Mouse (Mus musculus) forebrain, postnatal 0 days (tissue): ENCODE measurements around the gene Dnal1. TPM values are rescaled to one million over a fixed set of nuclear protein-coding genes. Genes with fewer than 3 reads are reported as not detected.

Experiments
- ATAC-seq: fragments of 200-750 bp; cut with Nextera tagmentation; 2 replicates; pipeline ENCODE4 v1.8.0; 2017; ENCODE audit warnings: mild to moderate bottlenecking, moderate library complexity
- DNase-seq: peaks from one replicate; pipeline ENCODE4 v3.0.0-alpha.2; 2015
- H3K27ac ChIP-seq: fragments of 300-500 bp; sonication (generic); 2 replicates; pipeline ENCODE4 v1.5.1; 2014; ENCODE audit warnings: low read depth, mild to moderate bottlenecking, antibody characterized with exemption, low read length, moderate library complexity, mixed read lengths
- H3K27me3 ChIP-seq: fragments of 300-500 bp; sonication (generic); 2 replicates; pipeline ENCODE4 v1.6.1; 2014; ENCODE audit warnings: mild to moderate bottlenecking, low read length, mixed read lengths; ENCODE audit not compliant: insufficient read depth
- H3K36me3 ChIP-seq: fragments of 300-500 bp; sonication (generic); 2 replicates; pipeline ENCODE4 v1.6.1; 2014; ENCODE audit warnings: mild to moderate bottlenecking, moderate library complexity; ENCODE audit not compliant: insufficient read depth
- H3K4me1 ChIP-seq: fragments of 300-500 bp; sonication (generic); 2 replicates; pipeline ENCODE4 v1.6.1; 2014; ENCODE audit warnings: antibody characterized with exemption; ENCODE audit not compliant: insufficient read depth
- H3K4me2 ChIP-seq: fragments of 300-500 bp; sonication (generic); 2 replicates; pipeline ENCODE4 v1.6.1; 2014; ENCODE audit warnings: low read depth, mild to moderate bottlenecking, moderate library complexity
- H3K4me3 ChIP-seq: fragments of 300-500 bp; sonication (generic); 2 replicates; pipeline ENCODE4 v1.5.1; 2014; ENCODE audit warnings: low read depth, low read length, mixed read lengths
- H3K9ac ChIP-seq: fragments of 300-500 bp; sonication (generic); 2 replicates; pipeline ENCODE4 v1.6.1; 2014; ENCODE audit warnings: mild to moderate bottlenecking
- H3K9me3 ChIP-seq: fragments of 300-500 bp; sonication (generic); 2 replicates; pipeline ENCODE4 v1.6.1; 2016; ENCODE audit warnings: low read length
- CTCF ChIP-seq: sonication (generic); IDR thresholded peaks from 2 replicates; pipeline ENCODE4 v1.5.1; 2016; ENCODE audit warnings: antibody characterized with exemption, control low read depth, low read depth
- WGBS: fragments of 180-500 bp; shearing (Covaris S2); extraction: QIAGEN DNeasy Blood & Tissue Kit; methylation state at CpG from one replicate; pipeline ENCODE4 v1.1.7; 2014; 5-methylcytosine and 5-hydroxymethylcytosine counted together
- polyA plus RNA-seq: library from polyadenylated mRNA; unstranded; fragments of >200 nt; fragmentation: Nextera tagmentation; extraction: Ambion mirVana; gene quantifications from 2 replicates; pipeline ENCODE4 v1.2.1, GENCODE M21; 2015
- total RNA-seq: library from RNA; depleted of rRNA; stranded (reverse); fragments of >200 nt; gene quantifications from 2 replicates; pipeline ENCODE4 v1.2.3, GENCODE M21; 2014

Dnal1 gene
- total and polyA plus RNA-seq, 2 experiments from 2014 or later = 13.5 to 20.3 TPM

DNA sequence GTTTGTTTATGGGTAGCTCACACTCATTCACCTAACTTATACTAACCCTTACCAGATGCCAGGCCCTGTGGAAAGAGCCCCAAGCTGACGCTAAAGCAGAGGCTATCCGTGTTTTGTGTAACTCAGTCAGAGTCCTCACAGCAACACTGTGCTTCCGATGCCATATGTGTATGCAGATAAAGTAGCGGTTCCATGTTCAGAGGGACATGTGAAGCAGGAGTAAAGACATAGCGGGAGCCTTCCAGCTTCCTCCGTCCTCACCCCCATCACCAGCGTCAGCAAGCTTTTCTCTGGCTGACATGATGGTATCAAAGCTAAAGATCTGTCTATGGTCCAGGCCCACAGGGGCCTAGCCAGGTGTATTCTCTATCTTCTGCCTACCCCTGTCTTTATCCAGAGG is 77.0 kb downstream of the Dnal1 start:
- TF ChIP-seq CTCF = no peak
- Histone ChIP-seq H3K27me3 (no peaks in the 10 kb centered on the region), H3K9me3 (no peaks in the 10 kb centered on the region), H3K4me1 (peaks cover 27% of the 10 kb centered on the region), H3K9ac (no peak overlapping the region), H3K36me3 (no peaks in the 10 kb centered on the region), H3K27ac (no peak overlapping the region), H3K4me2 (peak overlapping the region; percentile 97), H3K4me3 (no peak overlapping the region)
- 45% methylated on average over 7 of the region's 7 CpGs for WGBS
- ATAC-seq (no peak), DNase-seq (no peak)

DNA sequence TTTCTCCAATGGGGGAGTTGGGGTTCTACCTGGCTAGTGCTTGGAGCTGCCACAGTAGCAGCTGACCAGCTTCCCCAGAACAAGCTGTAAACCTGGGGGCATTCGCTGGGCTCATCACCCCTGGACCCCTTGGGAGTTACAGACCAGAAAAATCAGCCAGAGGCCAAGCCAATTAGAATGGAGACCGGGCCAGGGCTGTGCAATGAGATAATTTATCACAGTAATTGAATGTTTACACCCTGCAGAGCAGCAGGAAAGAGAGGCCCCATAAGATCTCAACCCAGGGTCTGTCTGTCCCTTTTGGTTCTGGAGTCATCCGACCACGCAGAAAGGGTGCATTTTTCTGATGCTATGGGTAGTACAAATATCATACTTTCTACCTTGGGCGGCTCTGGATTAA is 77.6 kb downstream of the Dnal1 start:
- Histone ChIP-seq H3K36me3 (no peaks in the 10 kb centered on the region), H3K27ac (no peak overlapping the region), H3K4me3 (peak overlapping the region; percentile 78), H3K4me1 (peaks cover 27% of the 10 kb centered on the region), H3K9ac (peak overlapping the region; percentile 79), H3K9me3 (no peaks in the 10 kb centered on the region), H3K4me2 (peak overlapping the region; percentile 97), H3K27me3 (no peaks in the 10 kb centered on the region)
- DNase-seq (no peak), ATAC-seq (no peak)
- WGBS = 20% methylated on average over 5 of the region's 5 CpGs
- no peak for TF ChIP-seq CTCF

DNA sequence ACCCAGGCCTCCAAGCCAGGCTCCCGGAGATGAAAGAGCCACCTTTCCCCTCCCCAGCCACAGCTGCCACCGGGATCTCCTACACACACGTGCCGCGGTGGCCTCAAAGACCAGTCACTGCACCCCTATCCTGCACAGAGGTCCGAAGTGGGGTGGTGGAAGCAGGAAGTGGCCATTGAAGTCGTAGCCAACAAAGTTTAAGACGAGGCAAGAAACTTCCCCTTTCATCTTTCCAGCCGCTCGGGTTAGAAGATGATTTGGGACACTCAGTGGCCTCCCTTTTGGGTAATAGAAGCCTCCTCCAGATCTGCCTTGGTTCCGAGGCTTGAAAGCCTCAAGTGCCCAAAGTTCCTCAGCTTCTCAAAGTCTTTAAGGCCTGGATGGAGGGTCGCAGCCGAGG is 78.1 kb downstream of the Dnal1 start:
- WGBS = 2% methylated on average over 13 of the region's 13 CpGs
- H3K9ac ChIP-seq = peak overlapping the region; percentile 79
- peak overlapping the region; percentile 78 for H3K4me3 ChIP-seq
- peak overlapping the region; percentile 95; the same call in 1 of the 2 replicates for H3K27ac ChIP-seq
- ATAC-seq = no peak
- H3K4me1 ChIP-seq = peaks cover 27% of the 10 kb centered on the region
- DNase-seq = no peak
- no peak for TF ChIP-seq CTCF
- H3K9me3 ChIP-seq = no peaks in the 10 kb centered on the region
- H3K4me2 ChIP-seq = peak overlapping the region; percentile 97
- H3K27me3 ChIP-seq = no peaks in the 10 kb centered on the region
- H3K36me3 ChIP-seq = no peaks in the 10 kb centered on the region

DNA sequence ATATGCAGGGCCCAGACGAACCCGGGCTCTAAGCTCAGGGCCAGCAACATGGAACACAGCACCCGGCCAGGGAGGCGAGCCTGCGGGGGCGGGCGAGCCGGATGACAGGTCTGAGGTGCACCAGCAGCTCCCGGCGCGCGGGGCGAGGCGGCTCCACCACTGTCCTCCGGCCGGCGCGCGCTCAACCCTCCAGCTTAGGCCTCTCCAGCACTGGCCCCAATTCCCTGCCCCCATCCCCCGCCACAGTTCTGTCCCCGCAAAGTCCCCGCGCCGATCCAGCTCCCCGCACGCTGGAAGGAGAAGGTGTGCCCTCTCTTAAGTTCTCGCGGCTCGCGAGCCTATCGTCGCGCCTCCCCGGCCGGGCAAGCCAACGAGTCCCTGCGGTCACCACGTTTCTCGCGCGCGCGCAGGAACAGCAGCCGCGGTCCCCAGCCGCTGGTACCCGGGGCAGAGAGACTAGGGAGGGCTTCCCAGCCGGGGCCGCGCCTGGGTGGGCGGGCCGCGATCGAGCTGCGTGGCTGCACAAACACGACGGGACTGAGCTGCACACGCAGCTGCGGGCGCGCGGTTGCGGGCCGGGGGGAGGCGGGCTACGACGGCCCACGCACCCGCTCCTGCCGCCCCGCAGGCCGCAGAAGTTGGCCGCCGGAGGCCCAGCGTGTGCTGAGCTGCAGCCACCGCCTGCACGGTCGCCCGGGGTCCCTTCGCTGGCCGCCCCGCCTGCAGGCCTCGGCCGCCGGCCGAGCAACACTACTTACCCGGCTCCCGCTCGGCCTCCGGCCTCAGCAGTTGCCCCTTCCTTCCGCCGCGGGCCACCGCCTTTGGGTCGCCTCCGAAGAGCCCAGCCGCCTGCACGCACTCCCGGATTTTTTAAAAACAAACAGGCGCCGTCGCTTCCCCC is 78.8 kb downstream of the Dnal1 start:
- Histone ChIP-seq H3K4me3 (peak overlapping the region; percentile 78), H3K4me2 (peak overlapping the region; percentile 97), H3K9me3 (no peaks in the 10 kb centered on the region), H3K27me3 (no peaks in the 10 kb centered on the region), H3K9ac (peak overlapping the region; percentile 79), H3K4me1 (peaks cover 27% of the 10 kb centered on the region), H3K36me3 (no peaks in the 10 kb centered on the region), H3K27ac (peak overlapping the region; percentile 95)
- peak; percentile 67 for ATAC-seq
- peak; percentile 79 for DNase-seq
- under 1% methylated on average over 91 of the region's 102 CpGs for WGBS
- TF ChIP-seq CTCF = no peak

DNA sequence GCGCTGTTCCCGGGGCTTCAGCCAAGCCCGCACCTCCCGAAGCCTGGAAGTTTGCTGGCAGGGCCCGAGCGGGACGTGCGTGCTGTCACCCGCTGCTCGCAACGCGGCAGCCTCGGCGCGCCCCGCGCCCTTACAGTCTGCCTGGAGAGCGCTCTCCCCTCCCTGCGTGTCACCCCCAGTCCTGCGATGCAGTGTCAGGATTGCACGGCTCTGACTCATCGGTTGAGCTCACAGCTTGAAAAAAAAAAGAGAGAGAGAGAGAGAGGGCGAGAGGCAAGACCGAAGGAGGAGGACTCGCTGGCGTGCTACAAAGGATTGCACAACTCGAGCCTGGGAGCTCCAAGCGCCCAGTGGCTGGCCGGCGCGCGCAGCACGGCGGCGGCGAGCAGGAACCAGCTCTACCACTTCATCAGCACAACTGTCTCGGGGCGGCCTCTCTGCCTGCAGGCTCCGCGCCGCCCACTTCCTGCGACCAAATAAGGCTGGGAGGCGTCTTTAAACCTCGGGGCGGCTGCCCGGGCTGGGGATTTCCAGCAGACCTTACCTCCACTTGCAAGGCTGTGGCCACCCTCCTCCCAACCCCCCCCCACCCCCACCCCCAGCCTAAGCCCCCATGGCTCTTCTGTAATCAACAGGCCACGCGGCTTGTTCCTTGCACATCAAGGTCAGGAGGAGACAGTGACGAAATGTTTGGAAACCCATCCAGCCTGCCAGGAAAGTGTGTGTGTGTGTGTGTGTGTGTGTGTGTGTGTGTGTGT is 79.7 kb downstream of the Dnal1 start:
- DNase-seq (peak; percentile 92), ATAC-seq (peak; percentile 87)
- peak overlapping the region; percentile 78 for H3K4me3 ChIP-seq
- no peaks in the 10 kb centered on the region for H3K27me3 ChIP-seq
- TF ChIP-seq CTCF = no peak
- peak overlapping the region; percentile 79 for H3K9ac ChIP-seq
- WGBS = under 1% methylated on average over 49 of the region's 49 CpGs
- peak overlapping the region; percentile 97 for H3K4me2 ChIP-seq
- H3K27ac ChIP-seq = peak overlapping the region; percentile 95
- no peaks in the 10 kb centered on the region for H3K36me3 ChIP-seq
- H3K4me1 ChIP-seq = peaks cover 25% of the 10 kb centered on the region
- H3K9me3 ChIP-seq = no peaks in the 10 kb centered on the region

DNA sequence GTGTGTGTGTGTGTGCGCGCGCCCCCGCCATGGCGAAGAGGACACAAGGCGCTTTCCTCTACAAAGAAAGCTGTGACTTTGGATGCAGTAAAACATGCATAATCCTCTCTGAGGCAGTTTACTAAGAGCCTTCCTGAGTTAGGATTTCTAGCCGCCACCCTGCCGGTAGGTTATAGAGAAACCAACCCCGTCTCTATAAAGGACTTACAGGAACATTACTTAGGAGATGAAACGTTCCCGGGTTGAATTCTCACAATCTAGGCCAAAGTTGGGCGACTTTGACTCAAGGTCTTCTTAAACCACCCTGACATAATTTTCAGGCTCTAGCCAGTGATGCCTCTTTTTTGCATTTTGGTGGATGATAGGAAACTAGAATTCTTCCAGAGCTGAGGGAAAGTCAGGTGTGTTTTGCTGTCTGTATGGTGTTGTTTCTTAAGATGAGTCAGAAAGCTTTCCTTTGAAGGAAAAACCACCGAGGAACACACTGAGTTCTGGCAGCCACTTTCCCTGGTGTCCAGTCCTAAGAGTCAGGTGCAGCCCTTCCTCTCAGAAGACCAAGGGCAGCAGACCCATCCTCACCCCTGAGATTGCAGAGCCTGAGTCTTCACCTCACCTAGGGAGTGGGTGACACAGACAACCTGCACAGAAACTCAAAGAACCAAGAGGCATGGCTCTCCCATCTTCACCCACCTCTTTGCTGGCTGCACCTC is 80.4 kb downstream of the Dnal1 start:
- ATAC-seq = no peak; the same call in 1 of the 2 replicates

More for the DNA sequence above, 80.4 kb downstream of the Dnal1 start:
- TF ChIP-seq CTCF = no peak
- Histone ChIP-seq H3K4me3 (peak overlapping the region; percentile 78), H3K4me2 (peak overlapping the region; percentile 97), H3K36me3 (no peaks in the 10 kb centered on the region), H3K9ac (peak overlapping the region; percentile 79), H3K4me1 (peaks cover 19% of the 10 kb centered on the region), H3K27ac (peak overlapping the region; percentile 95), H3K9me3 (no peaks in the 10 kb centered on the region), H3K27me3 (no peaks in the 10 kb centered on the region)
- DNase-seq = peak; percentile 66
- 3% methylated on average over 13 of the region's 13 CpGs for WGBS
